Mouse (Mus musculus): ENCODE results near the gene Gm47289. TPM values are rescaled to one million over a fixed set of nuclear protein-coding genes. Genes with fewer than 3 reads are reported as not detected.

The Gm47289 gene
- polyA plus RNA-seq, 1 experiment from 2014 or later, result not detected

DNA sequence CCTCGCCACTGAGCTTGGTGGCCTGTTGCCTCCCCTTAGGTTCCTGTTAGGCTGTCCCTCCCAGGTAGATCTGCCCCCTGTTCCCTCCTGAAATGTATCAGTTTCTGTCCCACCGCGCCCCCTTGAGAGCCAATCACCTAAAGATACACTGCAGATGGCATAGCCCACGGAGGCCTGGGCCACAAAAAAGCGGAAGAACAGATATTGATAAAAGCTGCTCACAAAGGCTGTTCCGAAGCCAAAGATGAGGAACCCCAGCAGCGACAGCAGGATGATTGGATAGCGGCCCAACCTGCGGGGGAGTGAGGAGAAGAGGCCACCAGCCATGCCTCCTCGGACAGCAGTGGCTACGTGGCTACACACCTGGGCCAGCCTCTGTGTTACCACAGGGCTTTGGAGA, 20.3 kb downstream of the Gm47289 start:
- 92% methylated on average over 11 of the region's 11 CpGs for WGBS
- DNase-seq (ENCODE audit: low spot score), result no peak
- Histone ChIP-seq H3K36me3 (no peaks in the 10 kb centered on the region), H3K9me3 (replicated peaks) (no peaks in the 10 kb centered on the region), H3K27me3 (ENCODE audit: low read depth, poor library complexity, severe bottlenecking) (no peaks in the 10 kb centered on the region), H3K27ac (no peak overlapping the region), H3K4me1 (peaks cover 2% of the 10 kb centered on the region; the same call in 1 of the 2 replicates), H3K4me3 (no peak overlapping the region)

- Histone ChIP-seq H3K4me3 (no peak overlapping the region), H3K9me3 (replicated peaks) (no peaks in the 10 kb centered on the region), H3K4me1 (peaks cover 2% of the 10 kb centered on the region; the same call in 1 of the 2 replicates), H3K27me3 (ENCODE audit: low read depth, poor library complexity, severe bottlenecking) (no peaks in the 10 kb centered on the region), H3K36me3 (no peaks in the 10 kb centered on the region), H3K27ac (no peak overlapping the region)
- WGBS, result 43% methylated on average over 3 of the region's 3 CpGs
- no peak for DNase-seq (ENCODE audit: low spot score)
Observed at GRCm38 (mm10) chr9:119181241-119181728, 22.3 kb downstream of the Gm47289 start.

- 34% methylated on average over 11 of the region's 11 CpGs for WGBS
- no peak overlapping the region for H3K27ac ChIP-seq
- H3K27me3 ChIP-seq (ENCODE audit: low read depth, poor library complexity, severe bottlenecking), result no peaks in the 10 kb centered on the region
- DNase-seq (ENCODE audit: low spot score), result peak; percentile 65
- H3K4me1 ChIP-seq, result no peaks in the 10 kb centered on the region
- H3K9me3 ChIP-seq (replicated peaks), result no peaks in the 10 kb centered on the region
- no peaks in the 10 kb centered on the region for H3K36me3 ChIP-seq
- no peak overlapping the region for H3K4me3 ChIP-seq
Observed at GRCm38 (mm10) chr9:119192202-119192990, 33.4 kb downstream of the Gm47289 start.

DNA sequence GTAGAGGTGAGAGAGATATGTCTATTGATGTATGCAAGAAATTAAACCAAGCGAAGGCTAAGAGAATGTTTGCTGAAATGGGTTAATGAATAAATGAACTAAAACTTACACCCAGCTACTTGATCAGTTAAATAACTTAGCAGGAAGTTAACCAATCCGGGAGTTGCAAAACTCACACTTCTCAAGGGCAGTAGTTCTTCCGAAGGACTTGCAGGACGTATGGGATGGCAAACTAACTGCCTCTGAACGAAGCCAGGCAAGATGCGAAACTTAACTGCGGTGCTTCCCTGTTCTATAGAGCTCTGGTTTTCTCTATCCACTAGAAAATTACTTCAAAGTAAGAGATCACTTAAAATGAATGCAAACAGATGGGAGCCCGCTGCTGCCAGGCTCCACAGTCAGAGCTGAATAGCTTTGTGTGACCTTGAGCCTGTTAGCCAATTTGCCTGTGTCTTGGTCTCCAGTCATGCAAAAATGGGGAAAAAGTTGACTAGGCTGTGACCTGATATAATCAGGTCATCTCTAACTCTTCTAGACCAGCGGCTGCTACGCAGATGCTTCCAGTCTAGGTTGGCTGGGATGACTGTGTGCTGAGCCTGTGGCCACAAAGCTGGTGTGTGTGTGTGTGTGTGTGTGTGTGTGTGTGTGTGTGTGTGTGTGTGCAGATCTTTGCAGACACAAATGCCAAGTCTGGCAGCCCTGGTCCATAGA, 40.3 kb downstream of the Gm47289 start:
- H3K27ac ChIP-seq, result no peak overlapping the region
- 89% methylated on average over 10 of the region's 10 CpGs for WGBS
- H3K4me1 ChIP-seq, result no peaks in the 10 kb centered on the region
- H3K4me3 ChIP-seq, result no peak overlapping the region
- H3K9me3 ChIP-seq (replicated peaks), result no peaks in the 10 kb centered on the region; the same call in 1 of the 2 replicates
- DNase-seq (ENCODE audit: low spot score), result no peak
- H3K27me3 ChIP-seq (ENCODE audit: low read depth, poor library complexity, severe bottlenecking), result no peaks in the 10 kb centered on the region
- H3K36me3 ChIP-seq, result no peaks in the 10 kb centered on the region

- H3K4me1 ChIP-seq, result no peaks in the 10 kb centered on the region
- no peak overlapping the region for H3K27ac ChIP-seq
- WGBS, result 89% methylated on average over 5 of the region's 5 CpGs
- no peaks in the 10 kb centered on the region; the same call in 1 of the 2 replicates for H3K9me3 ChIP-seq (replicated peaks)
- H3K36me3 ChIP-seq, result no peaks in the 10 kb centered on the region
- H3K27me3 ChIP-seq (ENCODE audit: low read depth, poor library complexity, severe bottlenecking), result no peaks in the 10 kb centered on the region
- H3K4me3 ChIP-seq, result no peak overlapping the region
- DNase-seq (ENCODE audit: low spot score), result no peak
Observed at GRCm38 (mm10) chr9:119201653-119202052, 42.7 kb downstream of the Gm47289 start.

DNA sequence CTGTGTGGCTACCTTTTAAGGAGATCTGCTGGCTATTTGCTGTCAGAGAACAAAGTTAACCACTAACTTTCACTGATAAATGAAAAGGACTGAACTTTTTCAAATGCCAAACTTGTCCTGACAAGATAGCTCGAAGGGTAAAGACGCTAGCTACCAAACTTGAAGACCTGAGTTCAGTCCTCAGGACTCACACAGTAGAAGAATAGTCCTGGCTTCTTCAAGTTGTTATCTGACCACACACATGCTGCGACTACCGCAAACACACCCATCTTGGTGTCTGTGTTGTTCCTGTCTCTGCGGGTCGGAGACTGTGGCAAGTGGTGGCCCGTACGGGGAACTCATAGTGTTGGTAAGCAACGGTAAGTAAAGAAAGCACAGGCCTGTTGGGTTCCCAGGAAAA, 44.7 kb downstream of the Gm47289 start:
- WGBS, result 94% methylated on average over 9 of the region's 9 CpGs

GRCm38 (mm10) chr9:119205756-119206155, 46.8 kb downstream of the Gm47289 start:
- no peaks in the 10 kb centered on the region; the same call in 1 of the 2 replicates for H3K9me3 ChIP-seq (replicated peaks)
- no peak for DNase-seq (ENCODE audit: low spot score)
- no peak overlapping the region for H3K4me3 ChIP-seq
- 87% methylated on average over 5 of the region's 5 CpGs for WGBS
- no peaks in the 10 kb centered on the region for H3K4me1 ChIP-seq
- H3K27ac ChIP-seq, result no peak overlapping the region
- no peaks in the 10 kb centered on the region for H3K36me3 ChIP-seq
- H3K27me3 ChIP-seq (ENCODE audit: low read depth, poor library complexity, severe bottlenecking), result no peaks in the 10 kb centered on the region

More for the DNA sequence above, 44.7 kb downstream of the Gm47289 start:
- Histone ChIP-seq H3K36me3 (no peaks in the 10 kb centered on the region), H3K27me3 (ENCODE audit: low read depth, poor library complexity, severe bottlenecking) (no peaks in the 10 kb centered on the region), H3K27ac (no peak overlapping the region), H3K4me3 (no peak overlapping the region), H3K4me1 (no peaks in the 10 kb centered on the region), H3K9me3 (replicated peaks) (no peaks in the 10 kb centered on the region; the same call in 1 of the 2 replicates)
- no peak for DNase-seq (ENCODE audit: low spot score)

DNA sequence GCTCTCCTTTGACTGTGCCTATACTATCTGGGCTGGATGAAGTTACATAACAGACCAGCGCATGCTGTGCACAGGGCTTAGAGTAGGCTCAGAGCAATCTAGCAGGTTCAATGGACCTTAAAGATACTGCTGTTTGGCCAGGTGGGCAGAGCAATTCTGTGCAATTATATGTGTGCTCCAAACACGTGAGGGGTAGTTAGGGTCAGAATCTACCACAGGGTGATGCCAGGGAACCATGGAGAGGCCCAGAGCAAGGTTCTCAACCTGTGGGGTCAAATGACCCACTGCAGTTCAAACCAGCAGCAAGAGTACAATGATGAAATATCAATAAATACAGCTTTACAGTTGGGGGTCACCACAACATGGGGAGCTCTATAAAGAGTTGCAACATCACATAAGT, 47.7 kb downstream of the Gm47289 start:
- Histone ChIP-seq H3K27me3 (ENCODE audit: low read depth, poor library complexity, severe bottlenecking) (no peaks in the 10 kb centered on the region), H3K27ac (no peak overlapping the region), H3K4me3 (no peak overlapping the region), H3K36me3 (no peaks in the 10 kb centered on the region), H3K9me3 (replicated peaks) (no peaks in the 10 kb centered on the region; the same call in 1 of the 2 replicates), H3K4me1 (no peaks in the 10 kb centered on the region)
- DNase-seq (ENCODE audit: low spot score), result no peak
- 87% methylated on average over 2 of the region's 2 CpGs for WGBS

- Histone ChIP-seq H3K4me1 (no peaks in the 10 kb centered on the region), H3K36me3 (no peaks in the 10 kb centered on the region), H3K27me3 (ENCODE audit: low read depth, poor library complexity, severe bottlenecking) (no peaks in the 10 kb centered on the region), H3K4me3 (no peak overlapping the region), H3K27ac (no peak overlapping the region), H3K9me3 (replicated peaks) (no peaks in the 10 kb centered on the region; the same call in 1 of the 2 replicates)
- WGBS, result 83% methylated on average over 4 of the region's 4 CpGs
- DNase-seq (ENCODE audit: low spot score), result no peak
Observed at GRCm38 (mm10) chr9:119207113-119207512, 48.2 kb downstream of the Gm47289 start.

- no peaks in the 10 kb centered on the region for H3K4me1 ChIP-seq
- no peak for DNase-seq (ENCODE audit: low spot score)
- no peaks in the 10 kb centered on the region for H3K27me3 ChIP-seq (ENCODE audit: low read depth, poor library complexity, severe bottlenecking)
- no peak within 1 kb of the TSS for H3K27ac ChIP-seq
- no peaks in the 10 kb centered on the region for H3K36me3 ChIP-seq
- WGBS, result 96% methylated on average over 4 of the region's 4 CpGs
- no peaks in the 10 kb centered on the region; the same call in 1 of the 2 replicates for H3K9me3 ChIP-seq (replicated peaks)
- H3K4me3 ChIP-seq, result no peak within 1 kb of the TSS
Observed at GRCm38 (mm10) chr9:119208998-119209397, 50.0 kb downstream of the Gm47289 start, which contains the start of gene Slc22a13. Slc22a13 (minus strand) TSS chr9:119209098.
